Mouse (Mus musculus) bone marrow macrophage, adult 2 months (primary cell): ENCODE measurements around the gene Cym.

ENCODE experiments used
- CTCF ChIP-seq: IDR thresholded peaks from 2 replicates; pipeline ENCODE4 v1.5.1; 2012; ENCODE audit warnings: low read depth, mild to moderate bottlenecking, low read length, moderate library complexity
- POLR2A ChIP-seq: IDR thresholded peaks from 2 replicates; pipeline ENCODE4 v1.6.1; 2012; ENCODE audit warnings: mild to moderate bottlenecking, low read depth, low read length, borderline replicate concordance

- TF ChIP-seq CTCF (no peak), POLR2A (no peak)
Observed at GRCm38 (mm10) chr3:107204413-107204812, 17.1 kb downstream of the Cym start.
